Mouse (Mus musculus) CD4-positive, CD25-positive, alpha-beta regulatory T cell, adult 2 months (primary cell): ENCODE results near the gene Serpinb9c.
"Not testable (repeated sequence)": the region's sequence is repeated elsewhere in the genome, so short reads cannot be mapped to it uniquely, and the experiment has no call there.

Experiments
- DNase-seq: peaks from one replicate; pipeline ENCODE4 v3.0.0-alpha.2; 2012; ENCODE audit warnings: low read depth, low spot score

Serpinb9c gene

DNA sequence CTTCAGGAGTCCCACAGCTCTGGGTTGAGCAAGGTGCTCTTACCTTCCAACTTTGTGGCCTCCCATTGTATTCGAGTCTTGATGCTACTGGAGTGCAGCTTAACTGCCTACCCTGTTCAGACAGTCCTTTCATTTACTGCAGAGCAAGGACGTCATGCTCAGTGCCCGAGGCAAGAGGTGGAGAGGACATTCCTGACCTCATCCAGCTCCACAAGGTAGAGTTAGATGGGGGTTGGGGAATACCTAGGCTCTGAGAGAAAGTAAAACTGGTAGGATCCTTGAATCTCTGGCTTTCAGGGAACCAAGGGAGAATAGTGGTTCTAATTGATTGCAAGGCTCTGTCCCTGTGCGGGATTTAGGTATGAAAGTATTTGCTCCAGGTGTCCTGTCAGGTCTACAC lies at the start of gene Serpinb9c:
TSS of gene Serpinb9c (minus strand) at position 101 of the 400 bp plus-strand sequence.
- no peak for DNase-seq

DNA sequence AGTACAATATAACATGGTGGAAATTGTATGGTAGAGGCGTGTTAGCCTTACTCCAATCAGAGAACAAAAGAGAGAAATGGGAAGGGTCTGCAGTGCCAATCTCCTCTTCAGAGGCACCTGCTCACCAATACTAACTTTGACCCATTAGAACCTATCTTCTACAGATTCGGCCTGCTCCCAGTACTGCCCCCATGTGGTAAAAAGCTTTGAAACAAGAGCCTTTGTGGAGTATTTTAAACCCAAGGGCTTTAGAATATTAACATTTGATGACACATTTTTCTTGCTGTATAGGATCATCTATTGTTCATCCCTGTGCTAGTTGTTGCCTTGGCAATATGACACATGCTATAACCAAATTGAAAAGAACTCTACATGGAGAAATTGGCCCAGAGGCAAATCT lies 40.2 kb upstream of the Serpinb9c start:
- DNase-seq: peak; percentile 1

DNA sequence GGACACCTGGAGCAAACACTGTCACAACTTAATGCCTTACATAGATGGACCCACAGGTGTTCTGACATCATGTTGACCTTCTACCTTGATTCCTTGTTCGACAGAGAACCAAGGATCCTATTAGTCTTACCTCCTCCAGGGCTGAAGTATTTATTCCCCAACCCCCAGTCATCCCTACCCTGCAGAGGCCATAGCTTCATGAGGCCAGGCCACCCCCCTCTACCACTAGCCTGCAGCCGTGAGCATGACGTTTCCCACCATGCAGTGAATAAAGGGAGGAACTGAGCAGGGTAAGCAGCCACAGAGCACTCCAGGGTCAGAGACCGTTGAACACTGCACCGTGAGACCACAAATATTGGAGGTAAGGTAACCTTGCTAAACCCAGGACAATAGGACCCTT lies 33.1 kb upstream of the Serpinb9c start, which contains the start of gene Serpinb9d:
TSS of gene Serpinb9d (plus strand) at position 301 of the 400 bp plus-strand sequence.
- DNase-seq: no peak

DNA sequence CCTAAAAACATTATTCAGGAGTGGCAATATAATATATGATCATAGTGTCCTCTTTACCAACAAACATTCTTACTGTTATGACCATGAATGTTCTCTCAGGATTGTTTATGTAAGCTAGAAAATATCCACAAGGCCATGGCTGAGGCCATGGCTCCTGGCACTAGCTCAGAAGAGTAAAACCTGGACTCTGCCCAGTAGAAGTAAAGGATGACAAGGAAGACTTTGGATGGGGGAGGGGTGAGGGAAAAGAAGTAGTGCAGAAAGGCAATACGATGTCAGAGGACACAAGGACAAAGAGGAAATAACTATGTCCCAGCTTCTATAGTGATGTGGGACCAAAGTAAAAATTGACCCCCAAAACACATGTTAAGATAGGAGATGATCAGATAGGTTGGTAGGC lies 30.9 kb upstream of the Serpinb9c start:
- DNase-seq: not testable (repeated sequence)

DNA sequence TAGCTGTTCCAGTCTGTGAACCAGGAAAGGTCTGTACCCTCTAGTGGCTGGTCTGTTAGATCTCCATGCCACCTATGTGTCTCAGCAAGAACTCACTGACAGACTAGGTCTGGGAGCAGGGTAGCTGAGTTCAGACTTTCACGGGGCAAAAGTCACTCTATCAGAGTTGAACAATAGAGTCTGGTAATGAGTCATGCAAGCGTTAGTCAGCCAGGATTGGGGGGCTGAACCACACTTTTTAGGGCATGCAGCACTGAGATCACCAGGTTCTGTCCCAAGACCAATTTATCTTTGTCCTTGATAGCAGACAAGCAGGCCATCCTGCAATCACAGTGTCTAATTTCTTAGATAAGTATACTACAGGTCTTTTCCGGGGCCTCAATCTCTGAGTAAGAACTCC lies 18.1 kb downstream of the Serpinb9c start:
- no peak for DNase-seq

DNA sequence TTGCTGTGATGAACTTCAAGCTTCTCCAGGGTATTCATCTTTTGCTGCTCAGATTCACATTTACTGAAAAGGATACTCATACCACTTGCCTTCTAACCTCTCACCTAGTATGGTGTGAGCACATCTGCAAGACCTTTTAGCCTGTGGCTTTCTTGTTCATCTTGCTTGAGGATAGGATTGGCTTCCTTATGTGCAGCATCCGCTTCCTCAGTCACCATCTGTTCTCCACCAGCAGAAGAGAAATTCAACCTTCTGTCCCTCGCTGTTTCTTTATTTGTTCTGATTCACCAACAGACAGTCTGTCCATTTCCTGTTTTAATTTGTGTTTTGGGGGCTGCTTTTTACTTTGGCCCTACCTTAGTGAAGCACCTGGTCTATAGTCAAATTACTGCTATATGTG lies 21.8 kb downstream of the Serpinb9c start:
- no peak for DNase-seq

DNA sequence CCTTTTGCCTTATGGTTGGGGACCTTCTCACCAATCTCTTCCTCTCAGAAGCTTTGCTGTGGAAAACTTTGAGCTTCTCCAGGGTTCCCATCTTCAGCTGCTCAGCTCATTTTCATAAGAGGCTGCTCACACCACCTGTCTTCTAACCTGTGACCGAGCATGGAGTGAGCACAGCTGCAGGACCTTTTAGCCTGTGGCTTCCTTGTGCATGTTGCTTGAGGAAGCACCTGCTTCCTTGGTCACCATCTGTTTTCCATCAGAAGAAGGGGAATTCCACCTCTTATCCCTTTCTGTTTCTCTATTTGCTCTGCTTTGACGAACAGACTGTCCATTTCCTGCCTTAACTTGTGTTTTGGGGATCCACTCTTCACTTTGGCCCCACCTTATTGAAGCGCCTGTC lies 46.5 kb downstream of the Serpinb9c start:
- no peak for DNase-seq

DNA sequence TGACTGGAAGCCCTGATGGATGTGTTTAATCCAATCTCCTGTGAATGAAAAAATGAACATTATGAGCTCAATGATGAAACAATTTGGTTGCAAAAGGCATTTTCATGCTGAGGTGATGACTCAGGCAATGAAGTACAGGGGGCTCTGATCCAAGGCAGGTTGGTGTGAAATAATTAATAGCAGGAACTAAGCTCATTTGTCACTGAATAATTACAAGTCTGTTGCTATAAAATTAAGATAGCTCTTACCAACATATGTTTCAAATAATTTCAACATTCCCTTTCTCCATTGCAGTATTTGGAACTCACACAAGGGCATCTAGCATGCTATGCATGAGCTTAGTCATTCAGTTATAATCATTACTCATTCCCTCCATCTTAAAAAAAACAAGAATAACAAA lies 53.9 kb downstream of the Serpinb9c start:
- DNase-seq: no peak
